Mouse (Mus musculus): ENCODE measurements at regions not wholly inside any gene's neighbourhood (a gene's known extent, or its start where the extent isn't known, plus 50 kb on each side); places are given as distances from the start of the nearest gene placed in this dataset.
A peak's percentile ranks its signal among the peaks of the same experiment; 100 is the strongest.

DNA sequence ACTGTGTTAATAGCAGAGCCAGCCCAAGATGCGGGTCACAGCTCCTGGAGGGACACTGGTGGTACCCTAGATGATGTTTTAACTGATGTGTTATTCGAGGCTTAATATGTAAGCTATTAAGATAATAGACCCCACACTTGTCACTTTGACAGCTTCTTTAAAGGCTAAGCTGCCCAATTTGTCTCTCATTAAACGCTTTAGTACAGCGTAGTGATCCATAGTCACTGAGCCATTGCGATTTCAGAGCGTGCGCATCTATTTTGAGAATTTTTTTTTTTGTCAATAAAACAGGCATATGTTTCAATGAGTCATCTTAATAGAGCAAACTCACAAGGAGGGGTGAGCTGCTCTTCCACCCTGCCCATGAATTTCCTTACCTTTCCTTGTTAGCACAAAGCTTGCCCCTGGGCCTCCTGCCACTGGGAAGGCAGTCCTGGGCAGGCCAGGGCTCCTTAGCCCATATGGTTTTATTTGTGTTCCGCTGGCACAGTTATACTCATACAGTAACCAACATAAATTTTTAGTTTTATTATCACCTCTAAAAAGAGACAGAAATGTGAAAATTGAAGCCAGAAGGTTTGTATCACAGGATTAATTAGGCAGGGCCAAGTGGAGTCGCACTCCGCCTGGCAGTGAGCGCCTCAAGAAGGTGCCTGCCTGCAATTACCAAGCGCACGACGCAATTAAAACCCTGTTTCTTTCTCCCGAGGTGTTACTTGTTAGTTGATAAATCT is 294.3 kb downstream of the Etv1 start:
- DNase-seq (ENCODE audit: low spot score in 2 of 2), result no peak

DNA sequence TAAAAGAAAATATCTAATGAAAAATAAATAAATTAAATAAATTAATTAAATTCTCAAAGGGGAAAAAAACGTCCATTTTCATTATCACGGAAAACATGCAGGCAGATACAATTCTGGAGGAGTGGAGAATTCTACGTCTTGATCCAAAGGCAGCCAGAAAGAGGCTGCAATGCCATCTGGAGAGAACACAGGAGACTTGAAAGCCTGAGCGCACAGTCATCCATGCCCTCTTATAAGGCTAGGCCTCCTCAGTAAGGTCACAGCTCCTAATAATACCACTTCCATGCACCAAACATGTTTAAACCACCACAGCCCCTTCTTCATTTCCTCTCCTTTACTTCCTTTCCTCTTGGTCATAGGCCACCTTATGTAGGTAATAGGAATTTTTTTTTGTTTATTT is 307.1 kb downstream of the Etv1 start:
- DNase-seq (ENCODE audit: low spot score in 2 of 2), result no peak

DNA sequence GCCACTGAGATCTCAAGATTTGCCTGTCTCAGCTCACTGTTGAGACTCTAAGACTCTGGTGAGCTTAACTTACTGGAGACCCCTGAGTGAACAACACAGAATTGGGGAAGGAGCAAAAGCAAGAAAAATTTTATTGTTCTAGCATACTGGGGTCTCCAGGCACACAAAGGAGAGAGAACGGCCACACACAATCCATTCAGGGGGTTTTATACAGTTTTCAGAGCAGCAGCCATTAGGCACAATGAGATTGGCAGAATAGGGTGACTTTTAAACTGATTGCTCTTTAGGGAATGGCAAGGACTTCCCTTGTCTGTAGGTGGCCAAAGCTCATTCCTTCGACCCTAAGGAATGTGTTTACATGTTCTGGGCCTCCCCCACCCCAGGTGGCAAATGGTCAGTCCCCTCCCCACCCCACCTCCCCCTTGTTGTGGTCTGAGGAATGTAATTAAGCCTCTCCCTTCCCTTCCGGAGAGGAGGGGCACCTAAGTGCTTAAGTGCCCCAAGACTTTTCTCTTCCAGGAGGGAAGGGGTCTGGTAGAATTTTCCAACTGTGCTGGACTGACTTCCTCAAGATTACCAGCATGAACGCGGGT is 315.6 kb downstream of the Etv1 start:
- no peak for DNase-seq (ENCODE audit: low spot score in 2 of 2)

DNA sequence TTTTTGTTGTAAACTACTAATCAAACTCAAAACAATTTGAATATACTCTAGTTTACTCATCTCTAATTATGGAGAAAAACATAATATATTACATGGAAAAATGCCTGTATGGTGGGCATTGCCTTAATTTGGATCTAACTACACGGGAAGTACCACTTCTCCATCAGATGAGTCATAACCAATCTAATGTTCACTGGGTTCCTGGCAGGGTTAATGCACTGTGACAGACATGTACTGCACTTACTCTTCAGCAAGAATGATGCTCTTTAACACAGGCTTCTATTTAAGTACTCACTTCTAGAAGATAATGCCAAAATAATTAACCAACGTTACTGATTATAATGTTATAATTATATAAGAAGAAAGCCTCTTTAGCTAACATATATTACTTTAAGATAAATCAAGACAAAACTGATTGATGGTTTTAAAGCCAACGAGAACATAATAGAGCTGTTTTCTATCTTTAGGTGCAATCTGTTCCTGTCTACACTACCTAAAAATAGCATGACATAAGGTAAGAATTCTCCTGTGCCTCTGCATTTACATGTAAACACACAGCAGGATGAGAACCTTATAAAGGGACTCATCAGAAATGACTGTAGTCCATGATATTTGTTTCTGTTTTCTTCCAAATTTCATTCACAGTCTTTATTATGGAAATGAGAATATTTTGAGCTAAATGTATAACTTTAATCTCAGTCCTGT is 344.4 kb downstream of the Etv1 start:
- no peak for DNase-seq (ENCODE audit: low spot score in 2 of 2)

DNA sequence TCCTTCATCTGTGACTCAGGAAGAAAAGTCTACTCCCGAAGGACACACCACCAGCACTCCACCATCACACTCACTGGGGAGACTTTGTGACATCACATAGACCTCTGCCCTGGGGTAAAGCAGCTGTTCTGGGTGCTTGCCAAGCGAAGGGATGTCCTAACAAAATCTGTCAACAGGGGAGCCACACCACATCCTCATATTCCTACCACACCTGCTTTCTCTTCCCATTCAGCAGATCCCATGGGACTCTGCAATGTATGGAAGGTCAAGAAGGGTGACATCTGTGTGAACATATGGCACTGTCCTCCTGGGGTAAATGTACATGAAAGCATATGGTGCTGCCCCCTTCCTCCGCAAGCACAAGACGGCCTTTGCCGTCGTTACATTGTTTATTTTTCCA is 375.5 kb downstream of the Etv1 start:
- no peak for DNase-seq (ENCODE audit: low spot score in 2 of 2)

DNA sequence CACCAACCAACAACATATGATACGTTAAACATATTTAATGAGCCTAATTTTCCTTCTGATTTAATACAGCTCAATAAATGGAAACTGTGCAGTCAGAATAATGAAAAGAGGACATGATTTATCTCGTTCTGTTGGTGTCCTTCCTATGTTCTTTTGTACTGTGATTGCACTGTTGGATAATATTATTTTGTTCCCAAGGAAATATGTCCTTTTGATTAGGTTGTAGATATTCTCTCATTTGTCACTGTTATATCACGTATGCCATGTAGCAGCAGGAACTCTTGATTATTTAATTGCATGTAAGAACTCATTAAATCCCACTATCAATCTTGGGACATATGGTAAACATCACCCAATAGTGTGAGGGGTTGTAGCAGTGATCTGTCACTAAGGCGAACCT is 397.8 kb downstream of the Etv1 start:
- no peak for DNase-seq (ENCODE audit: low spot score in 2 of 2)

DNA sequence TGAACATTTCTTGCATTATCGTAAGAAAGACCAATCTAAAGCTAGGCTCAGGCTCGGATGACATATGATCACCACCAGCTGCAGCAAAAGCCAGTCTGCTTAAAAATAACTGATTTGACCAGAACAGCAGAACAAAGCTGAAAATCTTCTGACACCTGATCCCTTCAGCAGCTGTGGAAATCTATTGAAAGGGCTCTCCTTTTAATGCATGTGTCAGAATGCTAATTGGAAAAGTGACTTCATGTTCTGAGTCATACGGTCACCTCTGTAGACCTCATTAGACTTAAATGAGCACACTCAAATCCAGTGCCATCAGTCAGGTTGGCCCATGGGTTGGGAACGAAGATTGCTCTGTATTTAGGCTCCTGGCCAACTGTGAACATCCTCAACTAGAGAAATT is 444.9 kb downstream of the Etv1 start:
- DNase-seq (ENCODE audit: low spot score in 2 of 2), result no peak

DNA sequence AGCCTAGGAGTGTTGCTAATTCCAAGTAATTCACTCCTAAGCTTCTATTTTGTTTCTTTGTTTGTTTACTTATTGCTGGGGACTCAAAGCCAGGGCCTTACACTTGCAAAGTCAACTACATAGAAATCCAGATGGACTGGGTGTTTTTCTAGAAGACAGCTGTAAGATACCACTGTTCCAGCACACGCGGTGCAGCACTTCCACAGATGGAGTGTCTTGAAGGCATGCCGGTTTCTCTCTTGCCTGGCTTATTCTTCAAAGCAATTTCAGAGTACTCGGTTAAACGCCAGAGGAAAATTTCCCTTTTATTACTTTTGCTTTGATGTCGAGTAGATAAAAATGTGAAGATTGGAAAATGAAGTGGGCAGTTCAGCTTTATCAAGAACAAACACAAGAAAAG is 477.4 kb downstream of the Etv1 start:
- DNase-seq (ENCODE audit: low spot score in 2 of 2), result no peak

DNA sequence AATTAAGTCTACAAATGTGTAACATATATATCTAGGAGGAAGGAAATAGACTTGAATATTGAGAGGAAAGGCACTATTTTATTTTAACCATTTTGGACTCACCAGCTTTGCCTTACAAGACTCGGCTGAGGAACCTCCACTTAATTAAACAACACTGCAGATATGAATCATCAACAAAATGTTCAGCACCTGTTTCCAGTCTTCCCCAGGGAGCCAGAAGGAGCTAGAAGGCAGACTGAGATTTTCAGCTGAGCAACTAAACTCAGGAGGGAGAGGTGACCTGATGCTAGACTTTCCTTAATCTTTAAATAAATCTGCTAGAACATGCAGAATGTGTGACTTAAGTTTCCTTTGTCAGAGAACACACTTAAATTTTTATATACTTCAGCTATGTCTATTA is 478.4 kb downstream of the Etv1 start:
- DNase-seq (ENCODE audit: low spot score in 2 of 2), result no peak

DNA sequence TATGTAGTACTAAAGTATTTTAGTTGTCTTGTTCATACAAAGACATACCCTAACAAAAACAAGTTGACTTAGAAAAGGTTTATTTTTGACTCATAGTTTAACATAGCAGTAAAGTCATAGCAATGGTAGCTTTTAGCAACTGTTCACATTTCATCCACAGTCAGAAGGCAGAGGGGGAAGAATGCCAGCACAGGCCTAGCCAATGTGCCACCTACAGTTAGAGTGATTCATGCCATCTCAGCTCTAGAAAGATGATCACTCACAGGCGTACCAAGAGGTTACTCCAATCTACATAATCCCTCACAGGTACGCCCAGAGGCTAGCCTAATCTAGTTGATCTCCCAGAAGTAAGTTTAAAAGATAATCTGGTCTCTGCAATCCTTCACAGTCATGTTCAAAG is 510.5 kb downstream of the Etv1 start:
- DNase-seq (ENCODE audit: low spot score in 2 of 2), result peak in 1 of 2 experiments; percentile 11

DNA sequence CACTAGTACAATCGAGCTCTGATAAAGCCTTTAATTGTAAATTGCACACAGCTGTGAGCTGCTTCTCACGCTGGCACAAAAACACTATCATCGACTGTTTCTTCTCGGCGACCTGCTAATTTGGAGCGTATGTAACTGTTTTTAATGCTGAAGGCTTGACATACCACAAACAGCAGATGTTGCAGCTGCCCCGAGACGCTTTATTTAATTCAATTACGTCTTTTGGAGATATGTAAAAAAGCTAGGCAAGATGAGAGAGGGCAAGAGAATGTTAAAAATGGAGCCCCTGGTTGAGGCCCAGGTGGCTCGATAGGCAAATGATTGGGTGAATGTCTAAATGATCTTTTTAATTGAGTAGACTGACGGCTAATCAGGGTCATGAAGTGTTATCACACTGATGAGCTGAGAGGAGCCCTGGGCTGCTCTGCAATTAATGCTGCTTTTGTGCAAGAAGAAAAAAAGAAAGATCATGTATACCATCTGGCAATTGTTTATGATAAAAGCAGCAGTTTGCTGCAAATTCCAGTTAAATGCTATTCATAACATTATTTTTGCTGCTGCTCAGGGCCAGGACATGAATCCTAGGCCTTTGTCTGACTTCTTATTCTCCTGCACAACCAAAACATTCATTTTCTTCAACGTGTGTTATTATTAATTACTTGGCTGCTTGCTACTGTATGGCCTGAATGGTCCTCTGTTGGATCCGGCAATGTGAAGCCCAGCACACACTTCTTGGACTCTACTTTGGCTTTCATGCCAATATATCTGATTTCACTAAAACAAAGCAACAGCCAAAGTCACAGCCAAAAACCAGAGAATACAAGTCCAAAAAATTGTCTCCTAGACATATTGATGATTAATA is 522.4 kb downstream of the Etv1 start:
- no peak for DNase-seq (ENCODE audit: low spot score in 2 of 2)

DNA sequence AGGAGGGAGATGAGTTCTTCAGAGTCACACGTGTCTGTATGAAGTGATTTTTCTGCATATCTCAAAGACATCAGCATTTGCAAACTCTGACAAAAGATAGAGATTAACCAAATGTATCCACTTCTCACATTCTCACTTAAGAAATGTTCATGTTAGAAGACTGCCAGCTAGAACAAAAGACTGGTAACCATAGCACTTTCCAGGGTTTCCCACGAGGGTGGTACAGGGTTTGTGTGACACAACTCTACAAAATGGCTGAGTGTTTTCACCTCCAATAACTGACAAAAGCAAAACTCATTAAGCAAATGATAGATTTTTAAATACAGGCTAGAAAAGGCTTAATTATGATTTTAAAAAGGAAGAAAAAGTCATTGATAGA is 523.0 kb downstream of the Etv1 start:
- DNase-seq (ENCODE audit: low spot score in 2 of 2), result no peak

DNA sequence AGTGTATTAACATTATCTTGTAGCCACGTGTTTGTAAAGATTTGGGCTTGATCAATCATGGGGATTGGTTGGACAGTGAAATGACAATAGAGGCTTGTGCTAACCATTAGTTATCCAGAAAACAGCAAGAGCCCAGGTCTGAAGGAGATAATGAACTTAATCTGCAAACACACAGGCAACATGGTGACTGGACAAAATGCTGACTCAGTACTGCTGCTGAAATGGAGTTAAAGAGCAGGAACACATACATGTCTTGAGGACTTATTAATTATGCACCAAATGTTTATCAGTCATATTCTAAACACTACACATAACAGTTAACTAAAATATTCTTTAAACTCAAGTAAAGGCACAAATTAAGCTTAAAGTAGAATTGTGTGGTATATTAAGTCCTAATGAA is 528.6 kb downstream of the Etv1 start:
- no peak for DNase-seq (ENCODE audit: low spot score in 2 of 2)

DNA sequence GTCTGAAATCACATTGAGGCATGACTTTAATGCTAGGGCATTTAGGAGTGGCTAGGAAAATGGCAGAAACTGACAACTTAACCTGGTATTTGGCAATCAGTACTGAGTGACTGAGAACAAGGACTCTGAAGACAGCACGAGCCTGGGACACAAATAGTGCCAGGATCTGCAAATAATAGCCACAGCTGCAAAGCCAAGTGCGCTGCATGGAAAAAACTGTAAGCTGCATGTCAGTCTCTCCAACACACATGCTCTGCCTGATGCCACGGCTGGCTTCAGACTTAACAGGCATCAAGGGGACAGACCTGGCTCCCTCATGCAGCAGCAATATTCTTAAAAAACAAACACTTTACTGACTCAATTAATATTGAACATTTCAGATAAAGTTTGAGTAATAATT is 530.7 kb downstream of the Etv1 start:
- no peak for DNase-seq (ENCODE audit: low spot score in 2 of 2)

DNA sequence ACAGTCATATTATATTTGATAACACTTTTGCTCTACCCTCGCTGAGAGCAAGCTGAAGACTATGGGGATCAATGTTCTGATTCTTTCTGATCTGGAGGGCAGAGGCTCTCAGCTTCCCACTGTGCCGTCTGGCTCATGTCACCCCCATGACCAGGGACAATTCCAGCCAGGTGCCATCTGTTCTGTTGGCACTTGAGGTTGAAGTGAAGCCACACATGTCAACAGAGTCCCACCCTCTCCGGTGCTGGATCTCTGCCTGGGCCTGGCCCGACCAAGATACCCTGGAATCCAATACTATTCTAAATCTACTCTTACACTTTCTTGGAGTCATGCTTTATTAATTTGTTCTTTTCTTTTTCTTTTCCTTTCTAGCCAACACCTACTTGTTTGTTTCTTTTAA is 538.0 kb downstream of the Etv1 start:
- DNase-seq (ENCODE audit: low spot score in 2 of 2), result no peak

DNA sequence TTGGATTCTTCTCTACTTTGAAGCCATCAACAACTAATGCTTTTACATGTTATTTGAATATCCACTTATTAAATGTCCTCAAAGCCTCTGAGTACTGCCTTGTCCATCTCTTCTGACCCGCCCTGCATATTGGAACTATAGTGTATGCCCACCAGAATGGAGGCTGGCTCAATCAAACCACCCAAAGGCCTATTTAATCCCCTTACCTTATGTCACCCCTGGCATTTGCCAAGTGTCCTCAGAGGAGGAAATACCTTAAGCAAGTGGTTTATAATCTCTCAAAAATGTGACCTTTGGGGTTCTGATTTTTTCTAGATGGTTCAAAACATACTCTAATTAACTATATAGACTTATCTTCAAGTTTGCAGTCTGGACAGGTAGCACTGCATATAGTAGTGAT is 542.3 kb downstream of the Etv1 start:
- no peak for DNase-seq (ENCODE audit: low spot score in 2 of 2)

DNA sequence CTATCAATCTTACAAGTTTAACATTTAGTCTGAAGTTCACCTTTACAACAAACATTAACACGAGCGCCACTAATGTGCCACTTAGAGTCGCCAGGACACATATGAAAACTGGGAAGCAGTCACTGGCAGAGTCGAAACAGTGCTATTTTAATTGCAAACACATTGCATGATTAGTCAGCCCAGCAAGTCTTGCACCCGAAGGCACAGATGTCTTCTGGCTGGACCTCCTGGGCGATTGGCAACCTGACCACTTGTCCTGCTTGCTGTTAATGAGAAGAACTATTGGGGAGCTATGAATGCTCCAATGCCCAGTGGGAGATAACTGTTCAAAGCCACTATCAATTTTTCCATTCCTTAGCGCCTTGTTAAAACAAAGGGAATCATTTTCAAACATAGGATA is 547.0 kb downstream of the Etv1 start:
- no peak for DNase-seq (ENCODE audit: low spot score in 2 of 2)

DNA sequence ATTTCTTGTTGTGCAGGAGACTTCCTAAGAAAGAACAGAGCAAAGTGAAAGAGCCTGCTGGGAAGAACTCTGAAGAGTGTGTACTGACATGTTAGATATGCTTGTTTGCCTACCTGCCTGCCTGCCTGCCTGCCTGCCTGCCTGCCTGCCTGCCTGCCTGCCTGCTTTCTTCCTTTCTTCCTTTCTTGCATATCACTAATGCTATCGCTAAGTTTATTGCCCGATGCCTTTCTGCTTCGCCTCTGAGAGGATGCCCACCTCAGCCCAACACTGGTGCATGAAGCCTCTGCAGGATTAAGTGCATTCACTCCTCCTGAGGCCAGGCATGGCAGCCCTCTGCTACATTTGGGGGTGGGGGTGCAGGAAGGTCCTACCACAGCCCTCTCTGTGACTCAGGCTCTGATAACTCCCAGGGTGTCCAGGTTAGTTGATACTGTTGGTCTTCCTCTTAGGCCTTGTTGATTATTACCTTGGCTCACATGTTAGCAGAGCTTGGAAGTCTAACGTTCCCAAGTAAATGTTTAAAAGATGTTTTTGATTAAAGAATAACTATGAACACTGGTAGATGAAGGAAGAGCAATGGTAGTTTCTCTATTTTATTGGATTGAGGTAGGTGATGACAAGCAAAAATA is 547.6 kb downstream of the Etv1 start:
- no peak for DNase-seq (ENCODE audit: low spot score in 2 of 2)

DNA sequence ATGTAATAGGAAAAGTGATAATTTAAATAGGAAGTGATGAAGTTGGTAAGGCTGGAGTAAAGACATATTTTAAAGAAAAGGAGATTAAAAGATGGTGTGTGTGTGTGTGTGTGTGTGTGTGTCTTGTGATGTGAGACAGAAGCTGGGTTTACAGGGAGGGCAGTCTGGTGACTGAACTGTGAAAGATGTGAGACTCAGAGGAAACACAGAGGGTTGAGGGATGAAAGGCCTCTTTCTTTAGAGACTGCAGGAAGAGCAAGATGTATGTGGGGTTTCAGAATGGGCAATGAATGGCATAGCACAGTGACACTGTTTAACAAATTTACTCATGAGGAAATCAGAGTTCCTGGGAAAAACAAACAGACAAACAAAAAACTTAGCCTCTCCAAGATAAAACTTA is 549.2 kb downstream of the Etv1 start:
- DNase-seq (ENCODE audit: low spot score in 2 of 2), result no peak

DNA sequence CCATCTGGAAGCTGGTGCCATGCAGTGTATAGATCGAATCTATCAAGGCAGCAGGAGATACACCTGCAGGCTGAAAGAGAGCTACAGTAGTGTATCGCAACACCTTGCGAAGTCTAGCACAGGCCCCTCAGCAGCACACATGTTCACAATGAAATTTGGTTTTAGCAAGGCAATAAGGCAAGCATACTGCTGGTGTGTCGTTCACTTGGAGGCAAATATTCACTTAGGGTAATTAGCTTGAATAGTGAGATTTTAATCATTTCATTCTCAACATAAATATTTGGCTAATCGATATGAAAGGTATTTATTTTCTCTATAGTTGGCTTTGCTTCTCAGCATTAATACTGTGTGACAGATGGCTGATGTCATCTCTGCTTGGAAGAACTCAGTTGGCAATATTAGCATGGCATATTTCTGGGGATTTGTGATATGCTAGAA is 559.9 kb downstream of the Etv1 start:
- DNase-seq (ENCODE audit: low spot score in 2 of 2), result no peak

DNA sequence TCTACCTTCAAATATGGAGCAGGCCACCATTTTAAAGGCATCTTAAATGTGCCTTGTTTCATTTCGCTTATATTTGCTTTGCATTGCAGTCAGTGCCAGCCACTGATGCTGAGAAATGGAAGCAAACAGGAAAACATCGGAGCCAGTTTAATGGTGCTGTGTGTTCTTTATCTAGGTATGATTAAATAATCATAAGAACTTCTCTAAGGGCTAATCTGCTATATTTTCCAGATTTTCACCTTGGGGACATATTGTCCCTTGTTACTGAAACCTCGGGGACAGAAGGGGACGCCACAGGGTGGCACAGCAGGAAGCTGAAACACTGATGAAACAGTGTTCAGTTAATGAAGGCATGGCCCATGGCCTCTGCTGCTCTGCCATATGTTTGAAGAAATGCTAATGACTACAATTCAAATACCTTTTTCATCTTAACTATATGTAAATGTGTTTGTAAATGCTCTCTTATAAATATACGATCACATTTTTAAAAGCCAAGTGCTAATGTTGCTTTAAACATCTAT is 562.6 kb downstream of the Etv1 start:
- no peak for DNase-seq (ENCODE audit: low spot score in 2 of 2)

DNA sequence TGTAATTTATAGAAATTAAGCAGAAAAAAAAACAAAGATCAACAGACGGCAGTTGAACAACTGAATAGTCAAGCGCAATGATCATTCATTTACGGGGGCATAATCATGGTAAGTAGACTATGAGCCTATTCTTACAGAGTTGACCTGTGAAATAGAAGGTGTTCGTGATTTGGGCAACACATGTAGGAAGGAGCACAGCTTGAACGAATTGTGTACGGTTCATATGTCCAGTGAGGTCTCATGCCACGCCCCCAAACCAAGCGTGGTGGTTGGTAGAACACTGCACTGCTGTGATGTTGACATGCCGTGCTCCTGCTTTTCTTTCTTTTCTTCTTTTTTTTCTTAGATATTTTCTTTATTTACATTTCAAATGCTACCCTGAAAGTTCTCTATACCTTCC is 563.1 kb downstream of the Etv1 start:
- no peak for DNase-seq (ENCODE audit: low spot score in 2 of 2)

All from frontal cortex, postnatal 36 days (tissue).